Mouse (Mus musculus): ENCODE results near the gene Myh15. TPM values are rescaled to one million over a fixed set of nuclear protein-coding genes. Genes with fewer than 3 reads are reported as not detected.

Myh15 gene
- not detected in 2 replicates for polyA plus RNA-seq (2014; fragmentation: Nextera tagmentation; extraction: Ambion mirVana)

GRCm38 (mm10) chr16:49057186-49057585 lies at the start of gene Myh15:
Gene Myh15 (plus strand): TSS chr16:49057486.
- no peak within 1 kb of the TSS for H3K27ac ChIP-seq (ENCODE audit: low read depth, low read length)
- H3K4me1 ChIP-seq (replicated peaks; ENCODE audit: control insufficient read depth, insufficient read depth, low read length): no peaks in the 10 kb centered on the region
- H3K27me3 ChIP-seq (replicated peaks; ENCODE audit: control insufficient read depth, insufficient read depth, low read length): no peaks in the 10 kb centered on the region
- H3K4me2 ChIP-seq: no peak within 1 kb of the TSS
- H3K9me3 ChIP-seq (ENCODE audit: control insufficient read depth, low read length): no peaks in the 10 kb centered on the region
- ATAC-seq (replicated peaks; ENCODE audit: low FRiP score) (no peak), DNase-seq (ENCODE audit: low spot score) (no peak)
- 87% methylated on average over 1 of the region's 1 CpGs for WGBS
- no peak within 1 kb of the TSS for H3K4me3 ChIP-seq (ENCODE audit: low read depth, low read length)
- H3K9ac ChIP-seq (ENCODE audit: low read depth, low read length): no peak within 1 kb of the TSS
- H3K36me3 ChIP-seq (ENCODE audit: control insufficient read depth, insufficient read depth, low read length): no peaks in the 10 kb centered on the region

- Histone ChIP-seq H3K27me3 (replicated peaks; ENCODE audit: control insufficient read depth, insufficient read depth, low read length) (no peaks in the 10 kb centered on the region), H3K4me1 (replicated peaks; ENCODE audit: control insufficient read depth, insufficient read depth, low read length) (no peaks in the 10 kb centered on the region), H3K9me3 (ENCODE audit: control insufficient read depth, low read length) (no peaks in the 10 kb centered on the region), H3K4me2 (no peak overlapping the region), H3K36me3 (ENCODE audit: control insufficient read depth, insufficient read depth, low read length) (0 out of 2 replicates have a peak, but pooled peaks cover 6% of the 10 kb centered on the region), H3K4me3 (ENCODE audit: low read depth, low read length) (no peak overlapping the region), H3K27ac (ENCODE audit: low read depth, low read length) (no peak overlapping the region), H3K9ac (ENCODE audit: low read depth, low read length) (no peak overlapping the region)
- ATAC-seq (replicated peaks; ENCODE audit: low FRiP score) (no peak), DNase-seq (ENCODE audit: low spot score) (no peak)
- 82% methylated on average over 5 of the region's 5 CpGs for WGBS
These were observed 40.5 kb upstream of the Myh15 start for GRCm38 (mm10) chr16:49016620-49017332.

GRCm38 (mm10) chr16:49035852-49036251 lies 21.4 kb upstream of the Myh15 start:
- Histone ChIP-seq H3K4me2 (no peak overlapping the region), H3K4me1 (replicated peaks; ENCODE audit: control insufficient read depth, insufficient read depth, low read length) (no peaks in the 10 kb centered on the region), H3K4me3 (ENCODE audit: low read depth, low read length) (no peak overlapping the region), H3K9ac (ENCODE audit: low read depth, low read length) (no peak overlapping the region), H3K9me3 (ENCODE audit: control insufficient read depth, low read length) (no peaks in the 10 kb centered on the region), H3K36me3 (ENCODE audit: control insufficient read depth, insufficient read depth, low read length) (no peaks in the 10 kb centered on the region), H3K27ac (ENCODE audit: low read depth, low read length) (no peak overlapping the region), H3K27me3 (replicated peaks; ENCODE audit: control insufficient read depth, insufficient read depth, low read length) (no peaks in the 10 kb centered on the region)
- DNase-seq (ENCODE audit: low spot score) (no peak), ATAC-seq (replicated peaks; ENCODE audit: low FRiP score) (no peak)
- WGBS: 74% methylated on average over 4 of the region's 4 CpGs

- H3K27me3 ChIP-seq (replicated peaks; ENCODE audit: control insufficient read depth, insufficient read depth, low read length): no peaks in the 10 kb centered on the region
- no peak overlapping the region for H3K4me3 ChIP-seq (ENCODE audit: low read depth, low read length)
- no peaks in the 10 kb centered on the region for H3K9me3 ChIP-seq (ENCODE audit: control insufficient read depth, low read length)
- H3K4me1 ChIP-seq (replicated peaks; ENCODE audit: control insufficient read depth, insufficient read depth, low read length): no peaks in the 10 kb centered on the region
- H3K9ac ChIP-seq (ENCODE audit: low read depth, low read length): no peak overlapping the region
- DNase-seq (ENCODE audit: low spot score) (no peak), ATAC-seq (replicated peaks; ENCODE audit: low FRiP score) (no peak)
- H3K27ac ChIP-seq (ENCODE audit: low read depth, low read length): no peak overlapping the region
- H3K36me3 ChIP-seq (ENCODE audit: control insufficient read depth, insufficient read depth, low read length): no peaks in the 10 kb centered on the region
- 77% methylated on average over 4 of the region's 4 CpGs for WGBS
- no peak overlapping the region for H3K4me2 ChIP-seq
These were observed 19.5 kb upstream of the Myh15 start for GRCm38 (mm10) chr16:49037771-49038170.

GRCm38 (mm10) chr16:49040554-49041221 lies 16.6 kb upstream of the Myh15 start:
- no peak overlapping the region for H3K9ac ChIP-seq (ENCODE audit: low read depth, low read length)
- no peaks in the 10 kb centered on the region for H3K27me3 ChIP-seq (replicated peaks; ENCODE audit: control insufficient read depth, insufficient read depth, low read length)
- ATAC-seq (replicated peaks; ENCODE audit: low FRiP score) (no peak), DNase-seq (ENCODE audit: low spot score) (no peak)
- no peaks in the 10 kb centered on the region for H3K36me3 ChIP-seq (ENCODE audit: control insufficient read depth, insufficient read depth, low read length)
- H3K4me1 ChIP-seq (replicated peaks; ENCODE audit: control insufficient read depth, insufficient read depth, low read length): no peaks in the 10 kb centered on the region
- WGBS: 68% methylated on average over 3 of the region's 3 CpGs
- H3K4me2 ChIP-seq: no peak overlapping the region
- no peak overlapping the region for H3K4me3 ChIP-seq (ENCODE audit: low read depth, low read length)
- no peak overlapping the region for H3K27ac ChIP-seq (ENCODE audit: low read depth, low read length)
- no peaks in the 10 kb centered on the region for H3K9me3 ChIP-seq (ENCODE audit: control insufficient read depth, low read length)

GRCm38 (mm10) chr16:49049214-49049613 lies 8.1 kb upstream of the Myh15 start:
- no peak overlapping the region for H3K27ac ChIP-seq (ENCODE audit: low read depth, low read length)

GRCm38 (mm10) chr16:49069256-49069963 lies 12.1 kb downstream of the Myh15 start:
- 87% methylated on average over 5 of the region's 5 CpGs for WGBS
- no peak for DNase-seq (ENCODE audit: low spot score)

More at GRCm38 (mm10) chr16:49049214-49049613, 8.1 kb upstream of the Myh15 start:
- ATAC-seq (replicated peaks; ENCODE audit: low FRiP score) (no peak), DNase-seq (ENCODE audit: low spot score) (no peak)
- no peak overlapping the region for H3K4me2 ChIP-seq
- no peak overlapping the region for H3K9ac ChIP-seq (ENCODE audit: low read depth, low read length)
- H3K36me3 ChIP-seq (ENCODE audit: control insufficient read depth, insufficient read depth, low read length): no peaks in the 10 kb centered on the region
- H3K27me3 ChIP-seq (replicated peaks; ENCODE audit: control insufficient read depth, insufficient read depth, low read length): no peaks in the 10 kb centered on the region
- H3K4me1 ChIP-seq (replicated peaks; ENCODE audit: control insufficient read depth, insufficient read depth, low read length): no peaks in the 10 kb centered on the region
- H3K4me3 ChIP-seq (ENCODE audit: low read depth, low read length): no peak overlapping the region
- no peaks in the 10 kb centered on the region for H3K9me3 ChIP-seq (ENCODE audit: control insufficient read depth, low read length)

GRCm38 (mm10) chr16:49071316-49071715 lies 14.0 kb downstream of the Myh15 start:
- WGBS: 72% methylated on average over 3 of the region's 3 CpGs
- ATAC-seq (replicated peaks; ENCODE audit: low FRiP score) (no peak), DNase-seq (ENCODE audit: low spot score) (no peak)
- Histone ChIP-seq H3K4me1 (replicated peaks; ENCODE audit: control insufficient read depth, insufficient read depth, low read length) (no peaks in the 10 kb centered on the region), H3K27me3 (replicated peaks; ENCODE audit: control insufficient read depth, insufficient read depth, low read length) (no peaks in the 10 kb centered on the region), H3K4me3 (ENCODE audit: low read depth, low read length) (no peak overlapping the region), H3K4me2 (no peak overlapping the region), H3K9me3 (ENCODE audit: control insufficient read depth, low read length) (no peaks in the 10 kb centered on the region), H3K27ac (ENCODE audit: low read depth, low read length) (no peak overlapping the region), H3K36me3 (ENCODE audit: control insufficient read depth, insufficient read depth, low read length) (no peaks in the 10 kb centered on the region), H3K9ac (ENCODE audit: low read depth, low read length) (no peak overlapping the region)

More at GRCm38 (mm10) chr16:49069256-49069963, 12.1 kb downstream of the Myh15 start:
- Histone ChIP-seq H3K4me1 (replicated peaks; ENCODE audit: control insufficient read depth, insufficient read depth, low read length) (no peaks in the 10 kb centered on the region), H3K27me3 (replicated peaks; ENCODE audit: control insufficient read depth, insufficient read depth, low read length) (no peaks in the 10 kb centered on the region), H3K9ac (ENCODE audit: low read depth, low read length) (no peak overlapping the region), H3K4me3 (ENCODE audit: low read depth, low read length) (no peak overlapping the region), H3K27ac (ENCODE audit: low read depth, low read length) (no peak overlapping the region), H3K36me3 (ENCODE audit: control insufficient read depth, insufficient read depth, low read length) (no peaks in the 10 kb centered on the region), H3K4me2 (no peak overlapping the region), H3K9me3 (ENCODE audit: control insufficient read depth, low read length) (no peaks in the 10 kb centered on the region)
- ATAC-seq (replicated peaks; ENCODE audit: low FRiP score): no peak
